Mouse (Mus musculus) spleen, adult 2 months (tissue): ENCODE measurements around the gene Msl1. TPM values are rescaled to one million over a fixed set of nuclear protein-coding genes. Genes with fewer than 3 reads are reported as not detected.

ENCODE experiments used
- DNase-seq, 2 experiments: peaks; one replicate each; pipeline versions ENCODE4 v3.0.0 to v3.0.0-alpha.2; 2012 to 2021; ENCODE audit warnings: low spot score in 2 of 2, low read depth in 1 of 2
- H3K27ac ChIP-seq: fragments of 200-500 bp; 2 replicates; pipeline ENCODE4 v1.5.1; 2012; ENCODE audit warnings: low read length, inconsistent platforms; ENCODE audit not compliant: insufficient read depth
- H3K27me3 ChIP-seq: fragments of 200-500 bp; 2 replicates; pipeline ENCODE4 v1.6.1; 2012; ENCODE audit warnings: mild to moderate bottlenecking, moderate library complexity, low read length, inconsistent platforms; ENCODE audit not compliant: control insufficient read depth, insufficient read depth
- H3K36me3 ChIP-seq: fragments of 200-500 bp; 2 replicates; pipeline ENCODE4 v1.6.1; 2012; ENCODE audit warnings: mild to moderate bottlenecking, low read length, inconsistent platforms; ENCODE audit not compliant: control insufficient read depth, insufficient read depth
- H3K4me1 ChIP-seq: fragments of 200-500 bp; 2 replicates; pipeline ENCODE4 v1.6.1; 2011; ENCODE audit warnings: inconsistent platforms; ENCODE audit not compliant: control insufficient read depth, insufficient read depth, insufficient read length
- H3K4me3 ChIP-seq: fragments of 200-500 bp; 2 replicates; pipeline ENCODE4 v1.5.1; 2011; ENCODE audit warnings: mild to moderate bottlenecking, inconsistent platforms; ENCODE audit not compliant: insufficient read depth, insufficient read length; ENCODE audit errors: extremely low read depth
- CTCF ChIP-seq: fragments of 200-500 bp; IDR thresholded peaks from 2 replicates; pipeline ENCODE4 v1.5.1; 2011; ENCODE audit warnings: mild to moderate bottlenecking, inconsistent platforms; ENCODE audit not compliant: insufficient read depth, insufficient read length, insufficient replicate concordance; ENCODE audit errors: extremely low read depth
- POLR2A ChIP-seq: fragments of 200-500 bp; IDR thresholded peaks from 2 replicates; pipeline ENCODE4 v1.6.1; 2011; ENCODE audit warnings: low read depth, low read length, inconsistent platforms
- WGBS: fragments of 180-500 bp; shearing (Covaris S2); methylation state at CpG from one replicate; pipeline ENCODE4 v1.1.7; 2018; 5-methylcytosine and 5-hydroxymethylcytosine counted together
- polyA plus RNA-seq: library from polyadenylated mRNA; depleted of rRNA; stranded (reverse); fragments of >200 nt; gene quantifications from 2 replicates; pipeline ENCODE4 v1.2.3, GENCODE M21; 2012

Msl1 gene
- polyA plus RNA-seq, 1 experiment = 23.3 TPM

GRCm38 (mm10) chr11:98837231-98837704, 42.0 kb downstream of the Msl1 start:
- TF ChIP-seq CTCF (no peak), POLR2A (no peak)
- Histone ChIP-seq H3K27me3 (peaks cover 4% of the 10 kb centered on the region; the same call in 1 of the 2 replicates), H3K4me3 (peak overlapping the region; percentile 73; the same call in 1 of the 2 replicates), H3K27ac (no peak overlapping the region), H3K4me1 (peaks cover 10% of the 10 kb centered on the region), H3K36me3 (peaks cover 10% of the 10 kb centered on the region)
- 8% methylated on average over 29 of the region's 29 CpGs for WGBS
- DNase-seq = no peak

DNA sequence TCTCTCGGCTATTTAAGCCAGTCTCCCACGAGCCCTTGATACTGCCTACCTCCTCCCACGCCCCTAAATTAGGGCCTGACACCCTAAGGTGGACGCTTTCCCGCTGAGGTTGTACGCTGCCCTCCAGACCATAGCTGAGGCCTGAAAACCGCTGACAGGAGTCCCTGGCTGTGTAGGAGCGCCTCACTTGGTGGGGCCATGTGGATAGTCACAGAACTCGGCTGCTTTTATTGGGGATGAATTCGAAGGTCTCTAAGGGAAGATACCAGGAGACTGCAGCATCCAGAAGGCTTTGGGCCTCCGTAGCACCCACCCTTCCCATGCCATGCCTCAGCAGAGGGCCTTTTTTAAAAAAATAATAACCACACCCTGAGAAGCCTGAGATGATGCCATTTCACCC, 42.6 kb downstream of the Msl1 start:
- H3K4me1 ChIP-seq = peaks cover 10% of the 10 kb centered on the region
- peaks cover 4% of the 10 kb centered on the region; the same call in 1 of the 2 replicates for H3K27me3 ChIP-seq
- TF ChIP-seq CTCF = no peak
- no peak for TF ChIP-seq POLR2A
- no peak for DNase-seq
- peaks cover 6% of the 10 kb centered on the region for H3K36me3 ChIP-seq
- no peak overlapping the region for H3K4me3 ChIP-seq
- WGBS = 86% methylated on average over 11 of the region's 11 CpGs
- H3K27ac ChIP-seq = no peak overlapping the region

DNA sequence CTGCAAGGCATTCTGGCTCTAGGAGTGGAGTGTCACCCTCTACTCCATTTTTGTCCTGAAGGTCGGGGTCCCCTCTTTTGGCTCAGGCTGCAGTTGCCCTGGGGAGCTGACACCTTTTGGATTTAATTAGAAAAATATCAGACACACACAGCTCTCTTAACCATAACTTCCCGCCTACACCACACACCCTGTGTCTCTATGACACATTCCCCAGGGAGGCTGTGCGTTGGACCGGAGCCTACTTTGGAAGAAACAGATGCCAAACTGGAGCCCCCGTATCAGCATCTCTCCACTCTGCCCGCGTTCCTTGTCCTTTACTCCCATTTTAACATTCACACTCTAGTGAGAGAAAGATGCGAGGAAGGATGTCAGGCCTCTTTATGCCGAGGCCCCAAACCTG, 43.2 kb downstream of the Msl1 start:
- TF ChIP-seq CTCF = no peak
- no peak for TF ChIP-seq POLR2A
- no peak overlapping the region for H3K4me3 ChIP-seq
- no peak overlapping the region for H3K27ac ChIP-seq
- H3K4me1 ChIP-seq = peaks cover 10% of the 10 kb centered on the region
- H3K27me3 ChIP-seq = peaks cover 4% of the 10 kb centered on the region; the same call in 1 of the 2 replicates
- 53% methylated on average over 9 of the region's 9 CpGs for WGBS
- peaks cover 1% of the 10 kb centered on the region; the same call in 1 of the 2 replicates for H3K36me3 ChIP-seq
- DNase-seq = no peak

DNA sequence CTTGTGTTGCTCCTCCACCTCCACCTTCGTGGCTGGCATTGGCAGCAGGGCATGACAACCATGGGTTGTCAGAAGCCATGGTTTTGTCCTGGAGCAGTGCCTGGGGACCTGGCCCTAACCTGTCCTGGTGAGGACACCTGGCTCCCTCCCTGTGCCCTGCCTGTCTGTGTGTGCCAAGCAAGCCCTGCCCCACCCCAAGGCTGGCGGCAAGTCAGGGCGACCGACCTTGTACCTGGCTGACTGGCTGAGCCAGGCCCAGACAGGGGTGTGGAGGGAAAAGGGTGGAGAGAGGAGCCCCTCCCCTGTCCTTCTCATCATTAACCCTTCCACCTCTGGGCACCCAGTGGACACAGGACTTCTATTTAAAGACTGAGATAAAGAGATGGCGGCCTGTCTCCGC, 44.1 kb downstream of the Msl1 start:
- Histone ChIP-seq H3K36me3 (no peaks in the 10 kb centered on the region), H3K4me1 (peaks cover 10% of the 10 kb centered on the region), H3K4me3 (no peak overlapping the region), H3K27me3 (peaks cover 4% of the 10 kb centered on the region; the same call in 1 of the 2 replicates), H3K27ac (no peak overlapping the region)
- WGBS = 65% methylated on average over 6 of the region's 6 CpGs
- TF ChIP-seq POLR2A = no peak
- no peak for TF ChIP-seq CTCF
- no peak for DNase-seq

DNA sequence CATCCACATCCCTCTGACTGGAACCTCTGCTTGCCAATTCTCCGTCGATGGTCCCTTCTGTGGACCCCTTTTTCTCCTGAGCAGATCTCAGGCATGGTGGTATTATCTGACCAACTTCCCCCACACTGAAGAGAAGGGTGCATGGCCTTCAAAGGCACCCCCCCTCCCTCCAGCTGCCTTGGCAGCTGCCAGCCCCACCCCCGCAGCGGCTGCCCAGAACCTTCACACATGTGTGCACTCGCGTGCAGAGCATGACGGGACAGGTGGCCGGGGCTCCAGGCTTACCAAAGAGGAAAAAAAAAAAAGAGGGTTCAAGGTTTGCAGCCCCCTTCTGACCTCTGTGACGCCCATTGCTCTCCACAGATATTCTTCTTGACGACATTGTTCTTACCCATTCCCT, 44.6 kb downstream of the Msl1 start:
- Histone ChIP-seq H3K27ac (no peak overlapping the region), H3K4me3 (no peak overlapping the region), H3K36me3 (no peaks in the 10 kb centered on the region), H3K27me3 (peaks cover 4% of the 10 kb centered on the region; the same call in 1 of the 2 replicates), H3K4me1 (peaks cover 10% of the 10 kb centered on the region)
- TF ChIP-seq POLR2A = no peak
- no peak for TF ChIP-seq CTCF
- peak in 1 of 2 experiments; percentile 43 for DNase-seq
- 38% methylated on average over 10 of the region's 10 CpGs for WGBS

DNA sequence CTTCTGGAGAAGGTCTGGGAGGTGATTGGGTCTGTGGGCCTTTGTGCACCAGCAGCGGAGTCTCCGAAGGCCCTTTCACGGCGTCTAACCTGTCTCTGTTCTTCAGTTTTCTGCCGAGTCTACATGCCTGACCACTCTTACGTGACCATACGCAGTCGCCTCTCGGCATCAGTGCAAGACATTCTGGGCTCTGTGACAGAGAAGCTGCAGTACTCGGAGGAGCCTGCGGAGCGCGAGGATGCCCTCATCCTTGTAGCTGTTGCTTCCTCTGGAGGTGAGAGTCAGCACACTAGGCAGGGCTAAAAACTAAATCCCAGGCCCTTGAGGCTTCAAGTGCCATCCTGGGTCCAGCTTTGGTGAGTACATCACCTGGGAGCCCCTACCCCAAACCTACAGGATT, 50.7 kb downstream of the Msl1 start:
- Histone ChIP-seq H3K36me3 (no peaks in the 10 kb centered on the region), H3K4me3 (no peak overlapping the region), H3K27ac (no peak overlapping the region), H3K4me1 (no peaks in the 10 kb centered on the region), H3K27me3 (no peaks in the 10 kb centered on the region)
- no peak for DNase-seq
- WGBS = 93% methylated on average over 13 of the region's 13 CpGs
- TF ChIP-seq POLR2A (no peak), CTCF (no peak)

- DNase-seq = no peak
- TF ChIP-seq POLR2A = no peak
- TF ChIP-seq CTCF = no peak
- Histone ChIP-seq H3K27me3 (no peaks in the 10 kb centered on the region), H3K27ac (no peak overlapping the region), H3K36me3 (no peaks in the 10 kb centered on the region), H3K4me3 (no peak overlapping the region), H3K4me1 (no peaks in the 10 kb centered on the region)
- WGBS = 92% methylated on average over 19 of the region's 19 CpGs
These were observed 51.7 kb downstream of the Msl1 start for GRCm38 (mm10) chr11:98846865-98847604.
